Mouse (Mus musculus) layer of hippocampus, adult 8-10 months (tissue): Measurements from ENCODE around the gene Fmnl3. TPM values are rescaled to one million over a fixed set of nuclear protein-coding genes. Genes with fewer than 3 reads are reported as not detected.
"Not testable (repeated sequence)": the region's sequence is repeated elsewhere in the genome, so short reads cannot be mapped to it uniquely, and the experiment has no call there.

Source experiments
- DNase-seq, 2 experiments: peaks; one replicate each; pipeline ENCODE4 v3.0.0; 2022; ENCODE audit warnings: low spot score in 2 of 2
- total RNA-seq, 4 experiments: library from RNA; stranded (reverse); gene quantifications; 2 replicates each; pipeline ENCODE4 v1.2.4; 2022

Fmnl3 gene
- total RNA-seq, 4 experiments from 2014 or later, result 8.9 to 19.6 (median 14.1) TPM

DNA sequence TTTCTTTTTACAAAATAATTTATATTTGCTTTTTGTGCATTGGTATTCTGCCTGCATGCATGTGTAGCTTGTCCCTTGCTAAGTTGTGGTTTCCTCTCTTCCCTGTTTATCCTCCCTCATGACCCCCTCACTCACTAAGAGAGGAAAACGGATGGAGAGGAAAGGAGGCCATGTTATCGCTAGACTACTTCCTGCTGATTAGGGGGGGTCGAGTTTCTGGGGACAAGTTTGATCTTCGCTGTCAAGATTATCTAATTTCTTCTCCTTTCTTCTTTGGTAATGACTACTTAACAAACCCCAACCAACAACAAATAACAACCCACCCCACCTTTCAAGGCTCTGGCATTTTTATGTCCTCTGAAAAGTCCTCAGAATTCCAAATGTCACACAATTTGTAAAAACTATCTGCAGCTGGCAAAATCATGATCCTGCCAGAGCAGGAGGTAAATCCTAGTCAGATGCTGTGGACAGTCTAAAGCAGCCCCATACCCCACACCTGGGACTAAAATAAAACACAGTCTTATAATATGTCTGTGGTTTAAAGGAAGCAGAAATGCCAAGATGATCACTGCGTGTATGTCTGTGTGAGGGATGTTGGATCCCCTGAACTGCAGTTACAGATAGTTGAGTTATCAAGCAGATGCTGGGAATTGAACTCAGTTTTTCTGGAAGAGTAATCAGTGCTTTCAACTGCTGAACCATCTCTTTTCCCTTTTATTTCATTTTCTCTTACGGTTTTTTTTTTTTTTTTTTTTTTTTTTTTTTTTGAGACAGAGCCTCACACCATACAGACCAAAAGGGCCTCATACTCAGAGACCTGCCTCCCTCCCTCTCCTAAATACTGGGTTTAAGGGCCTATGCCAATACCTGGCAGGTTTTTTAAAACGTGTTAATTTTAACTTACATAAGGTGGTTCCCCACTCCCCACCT is 20.5 kb upstream of the Fmnl3 start:
- no peak for DNase-seq

GRCm38 (mm10) chr15:99387976-99388375 is 17.7 kb upstream of the Fmnl3 start:
- no peak for DNase-seq

DNA sequence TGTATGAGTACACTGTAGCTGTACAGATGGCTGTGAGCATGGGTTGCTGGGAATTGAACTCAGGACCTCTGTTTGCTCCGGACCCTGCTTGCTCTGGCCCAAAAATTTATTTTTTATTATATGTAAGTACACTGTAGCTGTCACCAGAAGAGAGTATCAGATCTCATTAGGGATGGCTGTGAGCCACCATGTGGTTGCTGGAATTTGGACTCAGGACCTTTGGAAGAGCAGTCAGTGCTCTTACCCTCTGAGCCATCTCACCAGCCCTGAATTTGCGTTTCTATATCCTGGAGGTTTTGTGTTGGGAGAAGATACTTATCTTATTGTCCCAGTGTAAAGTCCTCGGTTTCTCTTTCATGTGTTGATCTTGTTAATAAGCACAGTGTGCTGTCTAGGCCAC is 16.5 kb upstream of the Fmnl3 start:
- DNase-seq, result no peak

GRCm38 (mm10) chr15:99386110-99386509 is 15.8 kb upstream of the Fmnl3 start:
- not testable (repeated sequence) for DNase-seq

DNA sequence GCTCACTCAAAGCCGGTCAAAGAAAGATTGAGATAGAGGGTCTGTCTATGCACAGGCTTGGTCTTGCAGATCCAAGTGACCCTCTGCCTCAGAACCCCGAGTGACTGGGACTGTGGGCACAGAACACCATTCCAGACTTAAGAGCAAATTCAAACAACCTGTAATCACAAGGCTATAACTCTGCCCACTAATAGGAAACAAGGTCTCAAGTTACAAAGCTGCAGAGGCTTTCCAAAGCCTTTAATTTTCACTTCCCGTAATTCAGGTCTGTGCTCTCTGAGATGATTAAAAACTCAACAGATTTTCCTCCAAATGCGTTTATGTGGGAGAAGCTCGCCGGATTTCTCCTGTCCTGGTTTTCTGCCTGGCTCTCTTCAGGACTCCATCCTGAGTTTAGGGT is 13.8 kb upstream of the Fmnl3 start:
- DNase-seq, result no peak

- DNase-seq, result no peak
These were observed 12.6 kb upstream of the Fmnl3 start for GRCm38 (mm10) chr15:99382893-99383292.

DNA sequence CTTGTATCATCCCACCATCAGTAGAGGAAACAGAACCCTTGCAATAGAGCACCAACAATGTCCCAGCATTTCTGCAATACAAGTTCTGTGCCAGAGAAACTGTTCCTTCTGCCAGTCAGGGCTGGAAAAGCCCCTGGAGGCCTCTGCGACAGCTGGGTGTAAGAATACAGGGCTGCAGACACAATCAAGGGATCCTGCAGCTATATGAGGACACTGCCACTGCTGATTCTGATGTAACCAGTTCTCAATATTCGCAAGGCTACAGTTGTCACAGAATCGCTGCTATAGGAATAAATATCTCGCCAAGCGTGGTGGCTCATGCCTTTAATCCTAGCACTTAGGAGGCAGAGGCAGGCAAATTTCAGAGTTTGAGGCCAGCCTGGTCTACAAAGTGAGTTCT is 6.0 kb upstream of the Fmnl3 start:
- no peak for DNase-seq

DNA sequence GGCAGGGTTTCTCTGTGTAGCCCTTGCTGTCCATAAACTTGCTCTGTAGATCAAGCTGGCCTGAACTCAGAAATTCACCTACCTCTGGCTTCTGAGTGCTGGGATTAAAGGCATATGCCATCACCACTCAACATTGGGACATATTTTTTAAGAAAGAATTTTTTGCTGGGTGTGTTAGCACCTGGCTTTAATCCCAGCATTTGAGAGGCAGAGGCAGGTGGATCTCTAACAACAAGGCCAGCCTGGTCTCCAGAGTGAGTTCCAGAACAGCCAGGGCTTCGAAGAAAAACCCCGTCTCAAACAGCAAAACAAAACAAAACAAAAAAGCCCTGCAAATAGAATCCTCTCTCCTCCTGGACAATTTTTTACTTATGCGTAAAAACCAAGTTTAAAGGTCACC is 5.3 kb upstream of the Fmnl3 start:
- no peak for DNase-seq

- no peak for DNase-seq
These were observed 4.8 kb upstream of the Fmnl3 start for GRCm38 (mm10) chr15:99375036-99375435.

DNA sequence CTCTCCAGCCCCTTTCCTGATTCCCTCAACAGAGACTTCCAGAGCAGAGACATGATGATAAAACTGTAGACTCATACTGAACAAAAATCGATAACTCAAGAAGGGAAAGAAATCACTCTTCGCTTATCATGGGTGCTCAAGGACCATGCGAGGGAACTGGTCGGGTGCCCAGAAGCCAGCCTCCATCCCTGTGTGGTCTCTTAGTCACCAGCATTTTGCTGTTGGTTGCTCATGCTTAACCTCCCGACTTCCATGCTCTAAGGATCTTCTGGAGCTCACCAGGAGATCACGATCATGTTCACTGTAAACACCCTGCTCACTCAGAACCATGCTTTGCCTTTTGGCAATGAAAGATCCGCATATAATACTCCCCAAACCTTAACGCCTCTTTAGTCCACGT is 2.5 kb upstream of the Fmnl3 start:
- no peak for DNase-seq

DNA sequence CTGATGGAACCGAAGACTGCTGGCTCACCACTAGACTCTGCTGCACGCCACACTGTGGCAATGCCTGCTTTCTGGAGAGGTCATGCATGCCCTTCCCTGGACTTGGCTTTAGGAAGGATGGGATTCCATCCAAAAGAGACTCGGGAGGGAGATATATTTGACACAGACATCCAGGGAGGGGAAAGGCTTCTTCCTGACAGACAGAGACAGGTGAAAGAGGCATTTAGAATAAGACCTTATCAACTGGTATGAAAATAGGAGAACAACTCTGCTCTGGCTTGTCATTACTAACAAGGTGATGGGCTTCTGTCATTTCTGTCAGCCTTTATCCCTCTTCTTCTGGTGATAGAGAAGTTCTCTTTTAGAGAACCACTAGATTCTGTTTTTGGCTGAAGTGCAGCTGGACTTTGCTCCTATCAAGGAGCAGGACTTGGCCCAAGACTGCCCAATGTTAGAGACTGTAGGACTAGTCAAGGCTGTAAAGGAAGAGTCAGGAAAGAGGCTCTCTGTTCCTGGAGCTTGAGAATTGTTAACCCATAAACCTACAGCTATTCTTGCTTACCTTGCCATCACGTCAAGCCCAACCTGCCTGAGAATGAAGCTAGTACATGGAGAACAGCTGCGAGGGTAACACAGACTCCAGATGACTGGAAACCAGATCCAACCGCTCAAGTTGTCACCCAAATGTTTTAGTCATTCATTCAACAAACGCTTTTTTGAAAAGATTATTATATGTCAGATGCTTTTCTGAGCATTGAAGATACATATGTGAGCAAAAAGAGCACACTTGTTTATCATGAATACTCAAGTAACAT is 1.5 kb upstream of the Fmnl3 start:
- DNase-seq, result no peak

- DNase-seq, result no peak
These were observed 701 bp downstream of the Fmnl3 start for GRCm38 (mm10) chr15:99369391-99370171.

- DNase-seq, result no peak
These were observed 1.6 kb downstream of the Fmnl3 start for GRCm38 (mm10) chr15:99368583-99369266.

DNA sequence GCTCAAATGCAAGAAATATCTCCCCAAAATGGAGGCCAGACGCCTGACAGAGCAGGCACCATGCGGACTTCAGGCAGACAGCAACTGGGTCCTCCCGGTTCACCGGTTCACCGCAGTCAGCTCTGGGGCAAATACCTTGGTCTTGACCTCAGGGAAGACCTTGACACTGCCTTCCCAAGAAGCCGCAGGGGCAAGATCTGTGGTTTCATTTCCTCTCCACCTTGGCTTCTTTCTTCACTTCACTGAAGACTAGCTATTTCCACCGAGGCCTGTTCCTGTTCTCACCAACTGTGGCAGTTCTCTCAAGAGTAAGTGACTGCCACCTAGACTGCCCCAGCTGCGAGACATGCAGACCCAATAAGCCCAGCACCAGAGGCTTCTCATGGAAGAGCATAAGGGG is 5.4 kb downstream of the Fmnl3 start:
- DNase-seq, result no peak

GRCm38 (mm10) chr15:99364022-99364530 is 6.2 kb downstream of the Fmnl3 start:
- DNase-seq, result no peak

- no peak for DNase-seq
These were observed 11.3 kb downstream of the Fmnl3 start for GRCm38 (mm10) chr15:99358952-99359351.

- no peak for DNase-seq
These were observed 13.8 kb downstream of the Fmnl3 start for GRCm38 (mm10) chr15:99356462-99356861.

DNA sequence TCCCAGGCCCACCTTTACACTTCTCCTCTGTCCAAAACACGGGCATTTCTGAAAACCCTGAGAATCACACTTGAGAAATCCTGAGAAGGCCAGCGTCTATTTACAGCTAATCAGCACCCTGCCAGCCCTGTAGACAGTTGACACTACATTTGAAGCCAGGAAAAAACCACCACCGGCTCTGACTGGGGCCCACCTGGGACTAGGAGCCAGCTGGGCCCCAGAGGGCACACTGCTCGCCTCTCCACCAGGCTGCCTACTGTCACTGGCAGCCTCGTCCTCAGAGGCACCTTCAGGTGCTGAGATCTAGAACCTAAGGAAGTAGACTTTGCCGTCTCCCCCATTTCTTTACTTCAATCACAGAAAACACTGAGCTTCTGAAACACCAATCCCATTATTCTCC is 14.6 kb downstream of the Fmnl3 start:
- DNase-seq, result no peak

GRCm38 (mm10) chr15:99352306-99352705 is 18.0 kb downstream of the Fmnl3 start:
- DNase-seq, result no peak

DNA sequence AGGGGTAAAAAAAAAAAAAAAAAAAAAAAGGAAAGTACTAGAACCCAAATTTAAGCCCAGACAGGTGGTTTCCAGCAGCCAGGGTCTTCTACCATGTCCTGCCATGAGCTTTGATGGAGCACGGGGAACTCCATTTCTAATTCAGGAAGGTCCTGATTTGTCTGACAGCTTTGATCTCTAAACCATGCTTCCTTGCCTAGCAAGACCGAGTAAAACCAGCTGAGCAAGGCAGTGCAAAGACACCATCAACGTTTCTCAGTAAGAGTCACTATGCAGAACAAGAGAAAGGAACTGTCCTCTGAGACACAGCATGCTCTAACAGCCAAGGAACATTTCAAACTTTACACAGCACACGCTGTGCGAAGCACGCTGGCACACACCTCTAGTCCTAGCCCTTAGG is 18.7 kb downstream of the Fmnl3 start:
- DNase-seq, result no peak

- DNase-seq, result no peak
These were observed 25.3 kb downstream of the Fmnl3 start for GRCm38 (mm10) chr15:99344961-99345360.
